Mouse (Mus musculus) macrophage (primary cell): ENCODE results near the gene Olfr549. TPM values are rescaled to one million over a fixed set of nuclear protein-coding genes. Genes with fewer than 3 reads are reported as not detected.

Experiments used
- H3K27ac ChIP-seq: fragments of 350-480 bp; formaldehyde crosslinking; 2 replicates; pipeline ENCODE4 v1.9.0; 2021
- H3K36me3 ChIP-seq: fragments of 350-480 bp; formaldehyde crosslinking; 2 replicates; pipeline ENCODE4 v1.9.0; 2021; ENCODE audit errors: inconsistent target
- H3K4me3 ChIP-seq: fragments of 350-480 bp; formaldehyde crosslinking; 2 replicates; pipeline ENCODE4 v1.9.0; 2021; ENCODE audit errors: inconsistent target
- H3K79me2 ChIP-seq: fragments of 350-480 bp; formaldehyde crosslinking; 2 replicates; pipeline ENCODE4 v1.9.0; 2021; ENCODE audit errors: inconsistent target
- WGBS: methylation state at CpG from one replicate; pipeline ENCODE4 v1.1.7; 2026; ENCODE audit warnings: inconsistent platforms; ENCODE audit not compliant: missing documents; 5-methylcytosine and 5-hydroxymethylcytosine counted together
- polyA plus RNA-seq: library from polyadenylated mRNA; stranded (reverse); fragments of 250-400 nt; gene quantifications from 3 replicates; pipeline ENCODE4 v1.2.4, GENCODE M21; 2018; ENCODE audit warnings: inconsistent platforms
- total RNA-seq, 78 experiments: library from RNA; depleted of rRNA; stranded (reverse); fragments of 250-400 nt; gene quantifications; 1 replicate in 9 of 78; 2 replicates in 24 of 78; 3 replicates in 43 of 78; 4 replicates in 2 of 78; pipeline ENCODE4 v1.2.4; 2018; ENCODE audit warnings: inconsistent platforms in 56 of 78

Gene Olfr549
- not detected for total RNA-seq (2018; cell fraction: chromatin; rRNA removed)
- not detected for total RNA-seq (2018; cell fraction: cytosol; rRNA removed)
- total RNA-seq (2018; cell fraction: nucleus; rRNA removed), result not detected
- not detected in 3 replicates for polyA plus RNA-seq

DNA sequence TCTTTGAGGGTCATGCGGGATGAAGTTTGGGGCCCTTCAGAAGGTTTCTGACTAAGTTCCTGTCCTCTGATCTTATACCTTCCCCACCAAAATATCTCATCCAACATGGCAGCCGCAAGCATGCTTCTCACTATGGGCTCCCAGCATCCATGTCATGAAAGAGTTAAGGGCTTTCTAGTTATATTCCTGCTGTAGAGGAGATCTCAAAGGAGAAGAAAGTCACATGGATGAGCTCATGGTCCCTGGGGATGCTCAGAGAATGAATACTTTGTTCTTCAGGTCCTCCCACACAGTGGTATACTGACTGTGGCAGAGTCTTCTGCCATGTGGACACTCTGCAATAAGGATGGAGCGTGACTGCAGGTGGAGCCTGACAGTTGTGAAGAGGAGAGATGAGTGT is at the start of gene Olfr549:
Gene Olfr549, plus strand, starts transcription at position 301 of the 400 bp plus-strand sequence.
- no peaks in the 10 kb centered on the region for H3K36me3 ChIP-seq
- H3K79me2 ChIP-seq, result no peaks in the 10 kb centered on the region
- H3K4me3 ChIP-seq, result no peak within 1 kb of the TSS
- H3K27ac ChIP-seq, result no peak within 1 kb of the TSS
- 96% methylated on average over 3 of the region's 3 CpGs for WGBS

DNA sequence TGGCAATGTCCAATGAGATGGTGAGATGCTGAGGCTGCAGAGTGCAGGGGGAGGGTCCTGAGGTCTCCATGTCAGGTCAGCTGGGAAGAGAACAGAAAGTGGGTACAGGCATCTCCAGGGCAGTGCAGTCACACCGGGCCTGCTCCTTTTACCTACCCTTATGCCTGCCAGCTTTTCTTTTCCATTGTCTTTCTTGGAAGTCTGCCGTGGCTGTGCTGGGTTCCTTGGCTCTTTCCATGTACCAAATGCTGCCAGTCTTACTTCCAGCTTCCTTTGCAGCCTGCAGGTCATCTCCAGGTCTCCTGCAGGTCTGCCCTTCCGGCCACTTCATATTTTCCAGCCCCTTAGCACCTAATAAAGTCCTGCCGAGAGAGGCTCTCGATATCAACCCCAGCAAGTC is 47.7 kb upstream of the Olfr549 start:
- H3K27ac ChIP-seq, result no peak overlapping the region
- WGBS, result 86% methylated on average over 5 of the region's 5 CpGs
- H3K79me2 ChIP-seq, result no peaks in the 10 kb centered on the region
- H3K36me3 ChIP-seq, result no peaks in the 10 kb centered on the region
- no peak overlapping the region for H3K4me3 ChIP-seq

DNA sequence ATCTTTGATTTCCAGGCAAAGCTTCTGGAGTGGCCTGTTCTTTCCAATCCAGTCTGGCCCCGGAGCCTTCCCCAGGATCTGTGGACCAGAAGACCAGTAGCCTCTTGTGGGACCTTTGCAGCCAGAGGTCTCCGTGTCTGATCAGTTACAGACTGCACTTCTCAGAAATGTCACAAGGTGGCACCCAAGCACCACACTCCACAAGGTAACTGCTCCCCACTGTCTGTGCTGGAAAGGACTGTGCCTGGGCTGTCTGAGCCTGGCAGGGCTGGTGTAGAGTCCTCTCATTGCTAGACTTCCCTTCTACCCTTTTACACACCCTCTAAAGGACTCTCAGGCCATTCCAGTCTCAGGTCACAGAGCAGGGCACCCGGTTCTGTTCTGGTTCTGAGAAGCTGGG is 42.8 kb upstream of the Olfr549 start:
- Histone ChIP-seq H3K27ac (no peak overlapping the region), H3K79me2 (no peaks in the 10 kb centered on the region), H3K36me3 (no peaks in the 10 kb centered on the region), H3K4me3 (no peak overlapping the region)
- 47% methylated on average over 3 of the region's 3 CpGs for WGBS

DNA sequence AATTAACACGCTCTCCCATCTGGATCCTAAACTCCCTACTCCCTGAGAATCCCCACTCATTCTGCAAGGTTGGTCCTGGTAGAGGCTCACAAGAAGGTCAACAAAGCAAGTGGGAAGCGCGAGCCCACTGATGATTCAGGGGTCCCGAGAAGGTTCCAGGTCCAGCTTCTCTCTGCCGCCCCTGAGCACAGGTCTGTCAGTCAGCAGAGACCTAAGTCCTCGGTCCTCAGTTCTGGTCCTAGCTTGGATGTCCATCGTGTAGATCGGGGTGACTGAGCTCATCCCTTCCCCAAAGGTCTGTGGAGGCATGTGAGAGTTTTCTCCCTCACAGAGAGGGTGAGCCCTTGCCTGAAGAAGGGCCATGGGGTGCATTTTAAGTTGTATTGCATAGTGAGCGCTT is 41.6 kb upstream of the Olfr549 start:
- no peaks in the 10 kb centered on the region for H3K79me2 ChIP-seq
- H3K27ac ChIP-seq, result no peak overlapping the region
- no peaks in the 10 kb centered on the region for H3K36me3 ChIP-seq
- 96% methylated on average over 9 of the region's 9 CpGs for WGBS
- H3K4me3 ChIP-seq, result no peak overlapping the region

DNA sequence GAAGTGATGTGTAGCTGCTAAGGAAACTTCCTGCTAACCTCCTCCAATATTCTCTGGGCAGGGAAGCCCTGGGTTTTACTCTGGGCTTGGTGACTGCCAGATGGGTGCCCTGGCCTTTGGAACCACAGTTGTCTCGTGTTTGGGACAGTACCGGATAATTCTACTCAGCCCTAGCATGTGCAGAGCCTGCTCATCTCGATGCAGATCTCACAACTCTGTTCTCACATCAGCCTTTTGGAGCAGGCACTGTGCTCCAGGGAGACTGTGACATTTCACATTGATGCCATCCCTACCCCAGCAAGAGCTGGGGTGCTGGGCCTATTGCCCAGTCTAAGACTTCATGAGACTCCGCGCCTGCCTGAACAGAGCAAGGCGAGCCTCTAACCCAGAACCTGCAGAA is 41.0 kb upstream of the Olfr549 start:
- H3K36me3 ChIP-seq, result no peaks in the 10 kb centered on the region
- no peak overlapping the region for H3K4me3 ChIP-seq
- H3K79me2 ChIP-seq, result no peaks in the 10 kb centered on the region
- H3K27ac ChIP-seq, result no peak overlapping the region
- 89% methylated on average over 6 of the region's 6 CpGs for WGBS

DNA sequence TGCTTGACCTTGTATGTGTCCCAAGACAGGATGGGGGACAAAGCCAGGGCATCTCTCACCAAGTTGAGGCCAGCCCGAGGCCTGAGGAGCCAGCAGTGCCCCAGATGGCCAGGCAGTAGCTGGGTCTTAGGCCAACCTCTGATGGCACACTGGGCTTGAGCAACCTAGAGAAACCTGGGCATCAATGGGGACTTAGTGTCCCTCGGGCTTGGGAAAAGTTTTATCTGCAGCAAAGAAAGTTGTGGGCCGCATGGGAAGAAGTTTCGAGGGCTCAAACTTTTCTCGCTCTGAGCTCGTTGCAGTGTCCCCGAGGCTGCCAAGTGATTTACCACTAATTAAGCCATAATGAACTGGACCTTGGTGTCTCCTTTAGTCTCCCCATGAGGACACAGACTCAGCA is 39.9 kb upstream of the Olfr549 start:
- 95% methylated on average over 7 of the region's 7 CpGs for WGBS
- no peaks in the 10 kb centered on the region for H3K36me3 ChIP-seq
- H3K79me2 ChIP-seq, result no peaks in the 10 kb centered on the region
- no peak overlapping the region for H3K4me3 ChIP-seq
- no peak overlapping the region for H3K27ac ChIP-seq

DNA sequence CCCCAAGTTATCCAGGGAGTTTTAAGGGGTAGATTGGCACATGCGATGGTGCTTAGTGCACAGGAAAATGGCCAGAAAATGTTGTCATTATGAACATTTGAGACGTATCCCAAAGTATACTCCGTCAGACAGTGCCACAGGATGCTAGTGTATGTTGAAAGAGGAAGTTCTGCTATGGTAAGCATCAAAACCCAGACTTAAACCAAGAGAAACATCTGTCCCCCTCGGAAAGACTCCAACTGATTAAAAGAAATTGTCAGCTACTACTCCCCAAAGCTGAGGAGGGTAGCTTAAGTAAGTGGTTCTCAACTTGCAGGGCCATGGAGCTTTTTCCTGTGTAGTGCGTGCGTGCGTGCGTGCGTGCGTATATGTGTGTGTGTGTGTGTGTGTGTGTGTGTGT is 37.7 kb upstream of the Olfr549 start:
- Histone ChIP-seq H3K4me3 (no peak overlapping the region), H3K27ac (no peak overlapping the region), H3K36me3 (no peaks in the 10 kb centered on the region), H3K79me2 (no peaks in the 10 kb centered on the region)
- WGBS, result 43% methylated on average over 10 of the region's 10 CpGs

DNA sequence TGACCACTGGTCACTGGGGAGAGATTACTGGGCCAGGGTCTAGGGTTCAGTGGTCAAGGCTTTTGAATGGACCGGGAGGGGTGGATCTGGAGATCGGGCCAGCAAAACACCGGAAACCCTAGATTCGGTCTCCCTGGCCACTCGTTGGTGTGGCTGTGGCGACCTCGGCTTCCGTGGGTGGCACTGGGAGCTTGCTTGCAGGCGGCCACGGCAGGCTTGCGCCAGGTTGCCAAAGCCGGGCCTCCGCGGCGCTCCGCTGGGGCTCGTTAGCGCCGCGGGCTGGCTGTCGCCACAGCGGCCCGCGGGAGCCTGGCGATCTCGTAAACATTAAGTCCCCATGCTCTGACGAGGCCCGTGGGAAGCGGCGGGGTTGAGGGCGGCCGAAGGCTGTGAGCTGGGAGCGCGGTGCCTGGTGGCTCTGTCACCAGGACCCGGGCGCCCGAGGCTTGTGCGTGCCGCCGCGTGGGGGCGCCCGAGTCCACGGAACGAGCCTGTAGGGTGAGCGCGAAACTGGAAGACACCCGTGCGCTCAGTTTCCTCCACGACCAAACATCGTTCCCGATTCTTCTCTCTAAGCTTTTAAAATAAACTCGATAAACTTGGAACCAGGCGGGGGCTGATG is 36.7 kb upstream of the Olfr549 start:
- Histone ChIP-seq H3K79me2 (no peaks in the 10 kb centered on the region), H3K4me3 (no peak overlapping the region), H3K36me3 (no peaks in the 10 kb centered on the region), H3K27ac (no peak overlapping the region)
- 2% methylated on average over 54 of the region's 54 CpGs for WGBS

DNA sequence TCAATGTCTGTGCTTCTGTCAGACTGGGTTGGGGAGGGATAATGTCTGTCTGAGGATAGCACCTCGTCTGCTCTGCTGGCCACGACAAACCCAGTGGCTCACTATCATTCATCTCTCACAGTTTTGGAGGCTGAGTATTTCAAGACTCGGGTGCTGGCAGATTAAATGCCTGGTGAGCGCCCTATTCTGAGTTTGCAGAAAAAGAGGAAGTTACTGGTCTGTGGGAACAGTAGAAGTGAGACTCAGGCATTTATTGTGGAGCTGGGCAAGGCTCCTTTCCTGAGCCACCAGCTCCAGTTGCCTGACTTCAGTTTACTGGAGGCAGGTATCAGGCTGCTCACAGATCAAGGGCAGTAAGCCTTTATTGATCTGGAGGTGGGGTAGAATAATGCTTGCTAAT is 35.5 kb upstream of the Olfr549 start:
- Histone ChIP-seq H3K4me3 (no peak overlapping the region), H3K27ac (no peak overlapping the region), H3K36me3 (no peaks in the 10 kb centered on the region), H3K79me2 (no peaks in the 10 kb centered on the region)
- 8% methylated on average over 4 of the region's 4 CpGs for WGBS

DNA sequence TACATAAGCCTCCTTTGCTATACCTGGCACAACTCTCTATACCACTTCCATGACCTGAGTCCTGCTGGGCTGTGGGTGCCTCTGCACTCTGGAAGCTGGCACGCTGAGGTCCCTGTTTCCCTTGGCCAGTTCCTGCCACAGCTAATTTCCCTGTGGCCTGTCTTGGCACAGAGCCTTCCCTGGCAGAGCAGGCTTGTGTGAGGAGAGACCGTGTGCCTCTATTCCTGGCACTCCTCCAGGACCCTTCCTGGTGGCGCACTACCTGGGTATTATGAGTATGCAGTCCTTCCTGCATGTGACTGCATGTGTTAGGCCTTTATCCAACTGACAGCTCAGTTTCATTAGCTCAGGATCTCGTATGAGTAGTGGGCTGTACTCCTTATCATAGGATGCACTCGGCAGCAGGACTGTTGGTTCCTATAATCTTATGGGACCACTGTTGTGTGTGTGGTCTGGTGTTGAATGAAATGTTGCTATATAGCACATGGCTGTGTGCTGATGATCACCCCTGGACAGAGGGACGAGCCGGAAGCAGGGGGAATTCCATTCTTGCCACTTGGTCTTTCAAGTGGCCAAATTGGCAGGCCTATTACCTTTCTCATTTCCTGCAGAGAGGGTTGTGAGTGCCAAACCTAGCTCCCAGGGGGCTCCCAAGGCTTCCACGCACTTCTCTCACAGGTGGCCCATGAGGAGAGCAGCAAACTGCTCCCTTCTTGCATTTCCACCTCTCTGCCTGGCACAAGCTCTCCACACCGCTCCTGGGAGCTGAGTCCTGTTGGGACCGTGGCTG is 33.2 kb upstream of the Olfr549 start:
- Histone ChIP-seq H3K36me3 (no peaks in the 10 kb centered on the region), H3K4me3 (no peak overlapping the region), H3K27ac (no peak overlapping the region), H3K79me2 (no peaks in the 10 kb centered on the region)
- WGBS, result 68% methylated on average over 10 of the region's 10 CpGs

DNA sequence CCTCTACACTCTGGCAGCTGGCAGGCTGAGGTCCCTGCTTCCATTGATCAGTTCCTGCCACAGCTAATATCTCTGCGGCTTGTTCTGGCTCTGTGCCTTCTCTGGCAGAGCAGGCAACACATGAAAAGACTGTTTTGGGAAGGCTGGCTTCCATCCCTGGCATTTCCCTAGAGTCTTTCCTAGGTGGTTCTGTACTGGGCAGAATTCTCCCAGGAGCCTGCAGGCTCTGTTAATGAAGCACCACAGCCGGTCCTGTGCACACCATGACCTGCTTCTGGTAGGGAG is 32.7 kb upstream of the Olfr549 start:
- H3K4me3 ChIP-seq, result no peak overlapping the region
- H3K79me2 ChIP-seq, result no peaks in the 10 kb centered on the region
- WGBS, result 96% methylated on average over 2 of the region's 2 CpGs
- H3K27ac ChIP-seq, result no peak overlapping the region
- no peaks in the 10 kb centered on the region for H3K36me3 ChIP-seq

DNA sequence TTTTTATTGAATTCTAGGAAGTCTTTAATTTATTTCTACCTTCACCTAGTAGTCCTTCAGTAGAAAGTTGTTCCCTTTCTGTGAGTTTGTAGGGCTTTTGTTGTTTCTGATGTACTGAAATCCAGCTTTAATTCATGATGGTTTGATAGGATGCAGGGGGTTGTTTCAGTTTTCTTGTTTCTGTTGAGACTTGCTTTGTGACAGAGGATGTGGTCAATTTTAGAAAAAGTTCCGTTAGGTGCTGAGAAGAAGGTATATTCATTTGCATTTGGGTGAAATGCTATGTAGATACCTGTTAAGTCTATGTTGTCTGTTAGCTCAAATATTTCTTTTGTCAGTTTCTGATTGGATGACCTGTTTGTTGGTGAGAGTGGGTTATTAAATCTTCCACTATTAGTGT is 20.6 kb upstream of the Olfr549 start:
- no peak overlapping the region for H3K27ac ChIP-seq
- no peak overlapping the region for H3K4me3 ChIP-seq
- WGBS, result 67% methylated on average over 1 of the region's 1 CpGs
- H3K36me3 ChIP-seq, result no peaks in the 10 kb centered on the region
- H3K79me2 ChIP-seq, result no peaks in the 10 kb centered on the region

DNA sequence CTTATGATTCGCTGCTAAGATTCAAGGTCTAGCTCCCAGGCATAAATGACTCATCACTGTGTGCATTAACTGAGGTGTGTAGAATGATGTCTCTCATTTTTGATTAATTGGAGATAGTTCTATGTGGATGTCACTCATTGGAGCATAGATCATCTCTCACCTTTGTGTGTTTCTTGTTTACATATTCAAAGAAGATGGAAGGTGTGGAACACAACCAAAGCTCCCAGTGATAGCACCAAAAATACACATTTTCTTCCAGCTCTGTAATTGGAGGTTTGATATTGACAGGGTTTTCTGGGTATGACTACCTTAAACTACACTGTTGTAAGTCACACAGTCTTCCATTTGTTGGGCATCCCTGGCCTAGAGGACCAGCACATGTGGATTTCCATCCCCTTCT is 15.2 kb upstream of the Olfr549 start, which contains the start of gene Olfr547:
Gene Olfr547, plus strand, starts transcription at position 301 of the 400 bp plus-strand sequence.
- Histone ChIP-seq H3K4me3 (no peak within 1 kb of the TSS), H3K79me2 (no peaks in the 10 kb centered on the region), H3K36me3 (no peaks in the 10 kb centered on the region), H3K27ac (no peak within 1 kb of the TSS)
- 100% methylated on average over 1 of the region's 1 CpGs for WGBS

DNA sequence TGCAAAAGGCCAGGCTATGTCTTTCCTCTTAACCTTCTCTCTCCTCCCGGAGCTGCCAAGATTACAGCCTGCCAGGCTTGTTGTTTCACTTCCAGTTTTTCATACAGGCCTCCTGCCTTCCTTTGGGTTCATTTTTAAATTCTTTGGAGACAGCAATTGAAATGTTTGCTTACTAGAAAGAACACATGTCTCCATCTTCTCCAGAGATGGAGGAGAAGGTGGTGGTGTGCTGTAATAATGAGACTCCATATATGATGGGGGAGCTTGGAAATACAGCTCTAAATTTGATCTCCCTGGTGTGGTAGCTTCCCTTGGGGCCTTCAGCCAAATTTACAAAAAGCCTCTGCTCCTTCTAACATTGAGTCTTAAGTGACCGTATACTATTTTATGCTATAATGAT is 9.1 kb upstream of the Olfr549 start, which contains the start of gene Olfr548-ps1:
Gene Olfr548-ps1, plus strand, starts transcription at position 301 of the 400 bp plus-strand sequence.
- WGBS, result 57% methylated on average over 2 of the region's 2 CpGs
- Histone ChIP-seq H3K36me3 (no peaks in the 10 kb centered on the region), H3K4me3 (no peak within 1 kb of the TSS), H3K79me2 (no peaks in the 10 kb centered on the region), H3K27ac (no peak within 1 kb of the TSS)

DNA sequence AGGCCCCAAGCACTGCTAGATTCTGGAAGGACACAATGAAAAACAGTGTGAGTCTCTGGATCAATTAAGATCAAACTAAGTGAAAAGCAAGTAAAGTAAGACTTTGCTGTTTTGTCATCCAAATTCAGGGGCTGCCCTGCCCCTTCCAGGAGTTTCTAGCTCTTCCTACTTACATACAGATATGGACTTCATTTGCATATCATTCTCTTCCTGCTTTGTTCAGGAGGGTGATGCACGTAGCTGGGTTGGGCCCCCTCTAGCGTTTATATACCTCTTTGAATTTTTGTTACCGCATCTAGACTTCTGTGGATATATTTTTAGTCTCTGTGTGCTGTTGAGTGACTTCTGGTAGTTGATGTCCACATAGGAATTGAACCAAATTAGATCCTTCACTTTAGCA is 8.4 kb upstream of the Olfr549 start:
- no peaks in the 10 kb centered on the region for H3K36me3 ChIP-seq
- WGBS, result 84% methylated on average over 3 of the region's 3 CpGs
- no peak overlapping the region for H3K4me3 ChIP-seq
- H3K27ac ChIP-seq, result no peak overlapping the region
- H3K79me2 ChIP-seq, result no peaks in the 10 kb centered on the region
